Mouse (Mus musculus) hindbrain, embryonic 10.5 days (tissue): ENCODE measurements around the gene Trpm2. TPM values are rescaled to one million over a fixed set of nuclear protein-coding genes. Genes with fewer than 3 reads are reported as not detected.

ENCODE experiments used
- DNase-seq: peaks from one replicate; pipeline ENCODE4 v3.0.0-alpha.2; 2017; ENCODE audit warnings: low spot score
- H3K27ac ChIP-seq: fragments of 300-500 bp; sonication (generic); 2 replicates; pipeline ENCODE4 v1.5.1; 2016; ENCODE audit warnings: mild to moderate bottlenecking, moderate library complexity
- H3K27me3 ChIP-seq: fragments of 300-500 bp; sonication (generic); 2 replicates; pipeline ENCODE4 v1.6.1; 2016; ENCODE audit warnings: mild to moderate bottlenecking; ENCODE audit not compliant: poor library complexity, insufficient read depth, severe bottlenecking
- H3K36me3 ChIP-seq: fragments of 300-500 bp; sonication (generic); 2 replicates; pipeline ENCODE4 v1.6.1; 2016; ENCODE audit warnings: mild to moderate bottlenecking, moderate library complexity
- H3K4me1 ChIP-seq: fragments of 300-500 bp; sonication (generic); replicated peaks from 2 replicates; pipeline ENCODE4 v1.6.1; 2016; ENCODE audit warnings: mild to moderate bottlenecking
- H3K4me3 ChIP-seq: fragments of 300-500 bp; sonication (generic); 2 replicates; pipeline ENCODE4 v1.5.1; 2016; ENCODE audit warnings: mild to moderate bottlenecking, moderate library complexity
- H3K9me3 ChIP-seq: fragments of 300-500 bp; sonication (generic); 2 replicates; pipeline ENCODE4 v1.6.1; 2016; ENCODE audit warnings: mild to moderate bottlenecking, moderate library complexity
- WGBS: fragments of 180-500 bp; shearing (Covaris S2); methylation state at CpG from one replicate; pipeline ENCODE4 v1.1.7; 2016; 5-methylcytosine and 5-hydroxymethylcytosine counted together
- polyA plus RNA-seq: library from polyadenylated mRNA; unstranded; fragments of >200 nt; fragmentation: Nextera tagmentation; extraction: Ambion mirVana; gene quantifications from 2 replicates; pipeline ENCODE4 v1.2.1, GENCODE M21; 2016

Trpm2 gene
- polyA plus RNA-seq, 1 experiment from 2014 or later, result 1.2 TPM

DNA sequence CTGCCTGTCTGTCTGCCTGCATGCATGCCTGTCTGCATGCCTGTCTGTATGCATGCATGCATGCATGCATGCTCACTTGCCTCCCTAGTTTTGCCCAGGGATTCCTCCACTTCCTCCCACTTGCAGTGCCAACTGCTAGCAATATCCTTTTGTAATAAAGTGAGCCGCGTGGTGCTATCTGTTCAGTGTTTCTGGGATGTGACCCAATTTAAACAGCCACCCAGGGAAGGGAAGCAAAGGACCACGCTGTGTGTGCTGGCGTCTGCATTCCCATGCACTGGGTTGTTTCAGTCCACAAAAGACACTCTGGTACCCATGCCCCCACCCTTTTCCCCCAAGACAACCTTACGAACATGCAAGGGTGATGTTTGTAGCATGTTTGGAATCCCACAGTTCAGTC lies 49.4 kb downstream of the Trpm2 start:
- no peaks in the 10 kb centered on the region for H3K36me3 ChIP-seq
- WGBS, result 81% methylated on average over 5 of the region's 5 CpGs
- no peaks in the 10 kb centered on the region for H3K4me1 ChIP-seq
- DNase-seq, result no peak
- H3K27ac ChIP-seq, result no peak overlapping the region
- H3K9me3 ChIP-seq, result no peaks in the 10 kb centered on the region
- no peak overlapping the region for H3K4me3 ChIP-seq
- no peaks in the 10 kb centered on the region for H3K27me3 ChIP-seq

DNA sequence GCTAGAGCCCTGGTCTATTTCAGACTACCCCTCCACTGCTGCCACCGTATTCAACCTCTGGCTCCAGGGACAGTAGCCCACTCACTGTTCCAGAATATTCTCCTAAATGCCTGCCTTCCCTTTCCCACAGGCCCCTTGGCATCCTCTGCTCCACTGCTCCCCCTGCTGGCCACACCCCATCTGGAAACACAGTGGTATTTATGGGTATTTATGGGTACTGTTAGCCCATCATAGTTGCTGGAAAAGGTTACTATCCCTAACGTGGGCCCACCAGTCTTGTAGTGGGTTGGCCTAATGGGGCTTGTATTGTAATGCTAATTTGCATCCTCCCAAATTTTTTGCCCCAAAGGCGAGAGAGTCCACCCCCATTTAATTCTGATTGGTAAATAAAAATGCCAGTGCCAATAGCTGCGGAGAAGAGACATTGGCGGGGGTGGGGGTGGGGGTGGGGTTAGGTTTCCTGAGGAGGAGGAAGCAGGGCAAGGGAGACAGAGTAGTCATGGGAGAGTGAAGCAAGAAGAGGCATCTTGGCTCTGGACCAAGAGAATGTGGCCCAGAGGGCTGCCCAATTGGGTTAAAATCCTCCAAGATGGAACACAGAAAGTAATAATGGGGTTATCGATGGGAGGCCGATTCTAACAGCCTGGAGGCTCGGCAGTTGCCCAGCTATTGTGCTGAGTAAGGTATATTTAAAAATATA lies 53.6 kb downstream of the Trpm2 start:
- H3K4me3 ChIP-seq, result no peak overlapping the region
- no peak overlapping the region for H3K27ac ChIP-seq
- no peaks in the 10 kb centered on the region for H3K27me3 ChIP-seq
- no peaks in the 10 kb centered on the region for H3K9me3 ChIP-seq
- no peaks in the 10 kb centered on the region for H3K36me3 ChIP-seq
- 72% methylated on average over 8 of the region's 8 CpGs for WGBS
- H3K4me1 ChIP-seq, result 0 out of 2 replicates have a peak, but pooled peaks cover 3% of the 10 kb centered on the region
- DNase-seq, result peak; percentile 40

DNA sequence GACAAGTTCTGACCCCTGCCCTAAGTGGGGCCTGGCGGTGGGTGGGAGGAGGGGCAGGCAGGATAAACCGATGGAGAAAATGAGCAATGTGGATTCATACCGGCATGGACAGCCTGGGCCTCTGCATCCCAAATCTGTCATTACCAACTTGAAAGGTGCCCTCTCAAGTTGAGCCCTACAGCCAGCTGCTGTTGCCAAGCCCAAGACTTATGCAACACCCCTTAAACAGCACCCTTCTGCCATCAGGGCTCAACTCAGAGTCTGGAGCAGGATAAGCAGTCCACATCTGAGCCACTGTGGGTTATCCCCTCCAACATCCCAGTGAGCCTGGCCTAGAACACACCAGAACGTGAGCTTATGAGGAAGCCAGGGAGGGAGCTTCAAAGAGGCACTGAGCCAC lies 57.1 kb downstream of the Trpm2 start:
- Histone ChIP-seq H3K4me1 (0 out of 2 replicates have a peak, but pooled peaks cover 3% of the 10 kb centered on the region), H3K36me3 (no peaks in the 10 kb centered on the region), H3K4me3 (no peak overlapping the region), H3K9me3 (no peaks in the 10 kb centered on the region), H3K27me3 (no peaks in the 10 kb centered on the region), H3K27ac (no peak overlapping the region)
- no peak for DNase-seq
- WGBS, result 74% methylated on average over 4 of the region's 4 CpGs

DNA sequence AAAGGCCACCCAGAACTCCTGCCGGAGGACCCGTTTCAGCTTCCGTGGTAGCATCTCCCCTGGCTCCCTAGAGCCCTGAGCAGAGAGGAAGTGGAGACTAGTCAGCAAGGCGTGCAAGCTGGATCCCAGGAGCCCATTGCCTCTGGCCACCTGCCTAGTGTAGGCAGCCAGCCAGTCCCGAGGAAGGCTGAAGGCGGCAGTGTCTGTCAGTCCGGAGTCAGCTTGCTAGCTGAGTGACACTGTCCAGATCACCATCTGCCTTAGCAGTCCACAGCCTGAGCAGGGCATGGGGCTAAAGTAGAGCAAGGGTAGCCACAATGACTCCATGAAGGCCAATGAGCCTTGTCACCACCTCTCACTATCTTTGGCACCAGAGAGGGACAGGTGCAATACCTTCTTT lies 57.8 kb downstream of the Trpm2 start:
- no peaks in the 10 kb centered on the region for H3K9me3 ChIP-seq
- no peaks in the 10 kb centered on the region for H3K27me3 ChIP-seq
- H3K4me3 ChIP-seq, result no peak overlapping the region
- no peak overlapping the region for H3K27ac ChIP-seq
- DNase-seq, result no peak
- no peaks in the 10 kb centered on the region for H3K36me3 ChIP-seq
- 0 out of 2 replicates have a peak, but pooled peaks cover 3% of the 10 kb centered on the region for H3K4me1 ChIP-seq
- WGBS, result 80% methylated on average over 7 of the region's 7 CpGs

DNA sequence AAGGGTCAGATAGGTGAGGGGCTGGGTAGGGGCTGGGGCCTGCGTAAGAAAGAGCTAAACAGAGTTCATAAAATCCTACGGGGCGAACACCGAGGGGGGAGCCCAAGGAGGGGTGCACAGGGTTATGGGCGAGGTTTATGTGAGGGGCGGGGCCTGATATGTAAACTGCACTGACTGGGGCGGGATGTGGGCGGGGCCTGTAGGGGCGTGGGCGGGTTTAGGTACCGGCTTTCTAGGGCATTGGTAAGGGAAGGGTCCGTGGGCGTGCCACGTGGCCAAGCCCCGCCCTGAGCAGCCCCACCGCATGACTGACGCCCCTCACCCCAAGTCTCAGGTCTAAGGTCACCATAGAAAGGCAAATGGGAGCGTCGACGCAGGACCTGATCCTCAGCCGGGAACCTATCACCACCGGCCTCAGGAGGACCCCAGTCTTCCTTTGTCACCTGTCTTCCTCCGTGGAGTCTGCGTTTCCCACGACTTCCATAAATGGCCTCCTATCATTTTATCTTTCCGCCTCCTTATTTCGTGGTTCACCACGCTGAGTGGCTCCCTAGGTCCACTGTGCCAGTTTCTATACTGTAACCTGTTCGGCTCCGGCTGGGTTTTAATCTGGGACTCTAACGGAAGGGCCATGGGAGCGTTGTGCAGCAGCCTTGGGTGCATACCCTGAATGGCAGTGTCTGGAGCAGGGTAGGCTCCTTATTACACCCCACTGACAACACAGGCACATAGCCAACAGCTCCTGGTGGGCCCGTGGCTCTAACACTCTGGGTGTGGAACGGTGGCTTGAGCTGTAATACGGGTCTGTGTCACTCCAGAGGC lies 67.3 kb downstream of the Trpm2 start:
- DNase-seq, result peak; percentile 85
- Histone ChIP-seq H3K9me3 (0 out of 2 replicates have a peak, but pooled peaks cover 4% of the 10 kb centered on the region), H3K4me3 (peak overlapping the region; percentile 72), H3K27me3 (peaks cover 25% of the 10 kb centered on the region), H3K4me1 (peaks cover 27% of the 10 kb centered on the region), H3K36me3 (no peaks in the 10 kb centered on the region), H3K27ac (peak overlapping the region; percentile 84)
- WGBS, result 8% methylated on average over 35 of the region's 35 CpGs

DNA sequence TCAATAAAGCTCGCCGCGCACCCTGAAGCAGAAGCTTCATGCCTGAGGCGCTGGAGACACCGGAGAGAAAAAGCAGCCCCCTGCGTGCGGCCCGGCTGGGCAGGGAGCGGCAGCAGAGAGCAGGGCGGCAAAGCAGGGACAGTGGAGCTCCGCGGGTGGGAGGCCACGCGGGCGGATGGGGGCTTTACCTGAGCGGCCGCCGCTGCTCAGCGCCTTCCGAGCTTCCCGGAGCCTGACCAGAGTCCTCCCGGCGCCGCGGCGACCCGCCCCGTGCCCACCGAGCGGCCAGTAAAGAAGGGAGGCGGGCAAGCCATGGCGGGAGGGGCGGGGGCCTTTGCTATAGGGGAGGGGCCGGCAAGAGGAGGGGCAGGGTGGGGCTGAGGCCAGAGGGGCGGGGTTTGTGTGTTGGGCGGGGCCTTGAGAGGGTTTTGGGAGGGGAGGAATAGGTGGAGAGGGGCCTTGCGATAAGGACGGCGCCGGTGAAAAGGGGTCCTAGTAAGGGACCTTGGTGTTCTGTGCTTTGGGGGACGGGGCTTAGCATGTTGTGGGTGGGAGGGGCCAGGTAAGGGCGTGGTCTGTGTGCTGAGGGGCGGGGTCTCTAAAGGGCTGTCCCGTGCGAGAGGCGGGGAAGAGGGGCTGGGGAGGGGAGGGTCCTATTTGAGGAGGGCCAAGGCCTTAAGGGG lies 68.0 kb downstream of the Trpm2 start, which contains the start of gene Lrrc3:
Lrrc3 (minus strand) TSS at position 326 of the 683 bp plus-strand sequence.
- H3K9me3 ChIP-seq, result 0 out of 2 replicates have a peak, but pooled peaks cover 4% of the 10 kb centered on the region
- no peaks in the 10 kb centered on the region for H3K36me3 ChIP-seq
- peaks cover 27% of the 10 kb centered on the region for H3K4me1 ChIP-seq
- WGBS, result under 1% methylated on average over 46 of the region's 46 CpGs
- DNase-seq, result peak; percentile 81
- peaks cover 25% of the 10 kb centered on the region for H3K27me3 ChIP-seq
- peak within 1 kb of the TSS; percentile 72 for H3K4me3 ChIP-seq
- peak within 1 kb of the TSS; percentile 84 for H3K27ac ChIP-seq

DNA sequence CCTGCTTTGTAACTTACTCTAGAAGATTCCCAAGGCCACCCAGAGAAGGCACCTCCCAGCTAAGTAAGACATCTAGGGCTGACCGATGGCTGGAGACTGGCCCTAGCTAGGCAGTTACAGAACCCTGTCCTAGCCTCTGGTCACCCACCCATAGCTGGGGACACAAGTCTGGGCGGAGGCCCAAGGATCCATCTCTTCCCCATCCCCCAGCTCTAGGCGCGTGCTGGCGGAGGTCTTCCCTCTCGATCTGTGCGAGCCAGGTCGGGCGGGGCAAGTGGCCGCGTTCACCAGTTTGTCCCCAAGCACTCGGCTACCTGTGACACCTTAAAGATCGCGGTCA lies 68.5 kb downstream of the Trpm2 start:
- H3K4me1 ChIP-seq, result peaks cover 27% of the 10 kb centered on the region
- H3K27ac ChIP-seq, result peak overlapping the region; percentile 84
- 0 out of 2 replicates have a peak, but pooled peaks cover 4% of the 10 kb centered on the region for H3K9me3 ChIP-seq
- H3K4me3 ChIP-seq, result peak overlapping the region; percentile 72
- 2% methylated on average over 14 of the region's 14 CpGs for WGBS
- peaks cover 25% of the 10 kb centered on the region for H3K27me3 ChIP-seq
- H3K36me3 ChIP-seq, result no peaks in the 10 kb centered on the region
- DNase-seq, result no peak

DNA sequence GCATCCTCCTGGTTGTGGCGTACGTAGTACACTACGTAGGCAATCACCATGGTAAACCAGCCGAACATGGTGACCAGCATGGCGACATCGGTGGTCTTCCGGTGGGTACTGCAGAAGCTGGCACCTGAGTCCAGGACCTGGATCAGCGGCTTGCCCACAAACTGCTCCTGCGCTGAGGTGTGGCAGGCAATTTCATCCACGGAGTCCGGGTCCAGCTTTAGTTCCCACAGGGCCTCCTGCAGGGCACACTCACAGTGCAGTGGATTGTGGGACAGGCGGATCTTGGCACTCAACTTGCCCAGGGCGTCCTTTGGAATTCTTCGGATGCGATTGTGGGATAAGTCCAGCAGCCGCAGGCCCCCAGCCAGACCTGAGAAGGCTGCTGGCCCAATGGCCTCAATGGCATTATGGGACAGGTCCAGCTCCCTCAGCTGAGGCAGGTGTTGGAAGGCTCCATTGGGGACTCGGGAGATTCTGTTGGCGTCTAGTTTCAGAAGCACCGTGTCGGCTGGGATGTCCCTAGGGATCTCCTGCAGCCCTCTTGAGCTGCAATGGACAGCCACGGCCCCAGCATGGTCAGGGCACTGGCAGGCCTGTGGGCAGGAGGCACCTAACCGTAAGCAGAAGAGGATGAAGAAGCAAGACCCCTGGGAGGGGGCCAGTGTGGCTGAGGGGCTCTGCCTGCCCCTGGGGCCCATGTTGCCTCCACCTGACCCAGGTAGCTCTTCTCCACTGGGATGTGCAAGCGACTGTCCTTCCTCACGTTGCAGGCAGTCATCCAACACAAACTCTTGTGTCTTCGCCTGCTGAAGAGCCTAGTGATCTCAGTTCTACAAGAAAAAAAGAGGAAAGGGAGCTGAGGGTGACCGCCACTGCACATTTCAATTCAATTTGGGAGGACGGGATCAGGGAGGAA lies 69.2 kb downstream of the Trpm2 start:
- H3K9me3 ChIP-seq, result 0 out of 2 replicates have a peak, but pooled peaks cover 4% of the 10 kb centered on the region
- H3K27me3 ChIP-seq, result peaks cover 25% of the 10 kb centered on the region
- H3K4me1 ChIP-seq, result peaks cover 27% of the 10 kb centered on the region
- DNase-seq, result no peak
- 87% methylated on average over 27 of the region's 27 CpGs for WGBS
- peak overlapping the region; percentile 72 for H3K4me3 ChIP-seq
- no peak overlapping the region for H3K27ac ChIP-seq
- no peaks in the 10 kb centered on the region for H3K36me3 ChIP-seq

DNA sequence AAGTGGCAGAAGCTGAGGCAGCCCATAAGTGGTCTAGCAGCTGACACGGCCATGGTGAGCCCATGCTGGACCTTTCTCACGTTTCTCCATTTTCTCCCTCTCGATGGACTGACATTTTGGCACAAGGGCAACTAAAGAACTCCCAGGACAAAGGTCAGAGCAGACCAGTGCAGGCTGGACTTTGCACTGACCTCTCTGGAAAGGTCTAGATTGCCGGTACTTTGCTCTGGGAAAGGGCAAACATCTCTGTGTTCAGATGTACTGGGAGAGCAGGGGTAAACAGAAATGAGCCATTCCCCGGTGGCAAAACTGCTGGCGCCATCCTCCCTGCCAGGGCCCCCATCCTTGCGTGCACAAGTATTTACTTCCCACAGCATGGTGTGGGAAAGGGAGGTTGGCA lies 70.2 kb downstream of the Trpm2 start:
- Histone ChIP-seq H3K27ac (no peak overlapping the region), H3K36me3 (no peaks in the 10 kb centered on the region), H3K27me3 (peaks cover 25% of the 10 kb centered on the region), H3K9me3 (no peaks in the 10 kb centered on the region), H3K4me1 (peaks cover 27% of the 10 kb centered on the region), H3K4me3 (no peak overlapping the region)
- WGBS, result 84% methylated on average over 7 of the region's 7 CpGs
- no peak for DNase-seq

DNA sequence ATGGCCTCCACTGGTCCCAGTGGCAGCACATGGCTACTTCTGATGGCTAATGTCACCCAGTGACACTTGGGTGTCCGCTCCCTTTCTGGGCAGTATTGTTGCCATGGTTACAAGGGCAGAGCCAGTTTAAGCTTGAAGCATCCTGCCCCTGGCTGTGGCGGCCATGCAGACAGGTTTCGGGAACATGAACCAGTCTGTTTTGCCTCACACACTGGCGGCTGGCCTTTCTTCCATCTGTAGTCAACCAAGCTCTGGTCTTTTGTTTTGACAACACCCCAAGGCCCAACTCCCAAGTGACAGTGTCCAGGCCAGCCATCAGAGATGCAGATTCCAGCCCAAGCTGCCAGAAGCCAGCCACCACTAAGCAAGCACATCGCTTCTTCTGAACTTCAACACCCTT lies 74.8 kb downstream of the Trpm2 start:
- Histone ChIP-seq H3K4me3 (no peak overlapping the region), H3K9me3 (no peaks in the 10 kb centered on the region), H3K36me3 (no peaks in the 10 kb centered on the region), H3K27me3 (peaks cover 8% of the 10 kb centered on the region), H3K27ac (no peak overlapping the region), H3K4me1 (no peaks in the 10 kb centered on the region; the same call in 1 of the 2 replicates)
- DNase-seq, result no peak
- 60% methylated on average over 5 of the region's 5 CpGs for WGBS

DNA sequence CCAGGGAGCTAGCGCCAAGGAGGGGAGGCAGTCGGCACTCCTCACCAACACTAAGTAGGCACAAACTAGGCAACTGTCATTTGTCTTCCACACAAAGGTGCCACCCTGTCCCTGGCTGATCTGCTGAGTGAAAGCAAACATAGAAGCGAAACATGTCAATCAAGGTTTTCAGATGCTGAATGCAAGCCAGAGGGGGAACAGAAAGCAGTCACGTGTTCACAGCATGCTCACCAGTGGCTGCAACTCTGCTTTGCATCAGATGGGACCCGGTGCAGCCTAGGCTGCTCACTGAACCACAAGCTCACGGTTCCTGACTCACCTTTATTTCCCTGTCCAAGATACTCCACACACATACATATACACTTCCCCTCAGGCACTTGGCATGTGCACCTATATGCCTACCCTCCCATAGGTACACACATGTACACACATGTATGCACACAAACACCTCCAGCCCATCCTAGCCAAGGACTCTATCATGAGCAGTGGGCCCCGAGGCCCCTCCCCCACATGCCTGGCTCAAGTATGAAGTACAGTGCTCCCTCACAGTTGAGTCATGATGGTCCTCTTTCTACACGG lies 79.3 kb downstream of the Trpm2 start:
- H3K27ac ChIP-seq, result no peak overlapping the region
- peaks cover 6% of the 10 kb centered on the region; the same call in 1 of the 2 replicates for H3K9me3 ChIP-seq
- no peak for DNase-seq
- no peak overlapping the region for H3K4me3 ChIP-seq
- no peaks in the 10 kb centered on the region for H3K36me3 ChIP-seq
- no peaks in the 10 kb centered on the region; the same call in 1 of the 2 replicates for H3K4me1 ChIP-seq
- H3K27me3 ChIP-seq, result no peaks in the 10 kb centered on the region
- WGBS, result 85% methylated on average over 8 of the region's 8 CpGs
